Mouse (Mus musculus) limb, embryonic 12.5 days (tissue): ENCODE results near the gene Nr1h3. TPM values are rescaled to one million over a fixed set of nuclear protein-coding genes. Genes with fewer than 3 reads are reported as not detected.

Experiments used
- ATAC-seq: fragments of 200-750 bp; cut with Nextera tagmentation; 2 replicates; pipeline ENCODE4 v1.8.0; 2017; ENCODE audit warnings: low read depth, moderate TSS enrichment; ENCODE audit not compliant: insufficient number of reproducible peaks, insufficient read depth, low FRiP score, low TSS enrichment
- H3K27ac ChIP-seq: fragments of 300-500 bp; sonication (generic); 2 replicates; pipeline ENCODE4 v1.5.1; 2016; ENCODE audit warnings: mild to moderate bottlenecking, moderate library complexity
- H3K27me3 ChIP-seq: fragments of 300-500 bp; sonication (generic); 2 replicates; pipeline ENCODE4 v1.6.1; 2016; ENCODE audit warnings: mild to moderate bottlenecking, moderate library complexity
- H3K36me3 ChIP-seq: fragments of 300-500 bp; sonication (generic); 2 replicates; pipeline ENCODE4 v1.6.1; 2016; ENCODE audit warnings: mild to moderate bottlenecking, moderate library complexity
- H3K4me1 ChIP-seq: fragments of 300-500 bp; sonication (generic); replicated peaks from 2 replicates; pipeline ENCODE4 v1.6.1; 2016
- H3K4me2 ChIP-seq: fragments of 300-500 bp; sonication (generic); 2 replicates; pipeline ENCODE4 v1.6.1; 2016; ENCODE audit warnings: mild to moderate bottlenecking, moderate library complexity
- H3K4me3 ChIP-seq: fragments of 300-500 bp; sonication (generic); replicated peaks from 2 replicates; pipeline ENCODE4 v1.5.1; 2016; ENCODE audit warnings: mild to moderate bottlenecking
- H3K9ac ChIP-seq: fragments of 300-500 bp; sonication (generic); replicated peaks from 2 replicates; pipeline ENCODE4 v1.6.1; 2016; ENCODE audit warnings: mild to moderate bottlenecking, moderate library complexity
- H3K9me3 ChIP-seq: fragments of 300-500 bp; sonication (generic); 2 replicates; pipeline ENCODE4 v1.6.1; 2016; ENCODE audit warnings: mild to moderate bottlenecking, moderate library complexity
- WGBS: fragments of 180-500 bp; shearing (Covaris S2); methylation state at CpG from one replicate; pipeline ENCODE4 v1.1.7; 2016; 5-methylcytosine and 5-hydroxymethylcytosine counted together
- polyA plus RNA-seq: library from polyadenylated mRNA; unstranded; fragments of >200 nt; fragmentation: Nextera tagmentation; extraction: Ambion mirVana; gene quantifications from 2 replicates; pipeline ENCODE4 v1.2.1, GENCODE M21; 2016

Gene Nr1h3
- polyA plus RNA-seq, 1 experiment from 2014 or later = 1.9 TPM

- WGBS = 66% methylated on average over 15 of the region's 15 CpGs
- peak within 1 kb of the TSS; percentile 85 for H3K4me3 ChIP-seq
- peaks cover 9% of the 10 kb centered on the region; the same call in 1 of the 2 replicates for H3K27me3 ChIP-seq
- no peaks in the 10 kb centered on the region for H3K36me3 ChIP-seq
- no peak for ATAC-seq
- peak within 1 kb of the TSS; percentile 74 for H3K9ac ChIP-seq
- H3K4me1 ChIP-seq = peaks cover 14% of the 10 kb centered on the region
- no peaks in the 10 kb centered on the region for H3K9me3 ChIP-seq
- peak within 1 kb of the TSS; percentile 83 for H3K4me2 ChIP-seq
- peak within 1 kb of the TSS; percentile 83 for H3K27ac ChIP-seq
Measured at GRCm38 (mm10) chr2:91183711-91184405, 18.8 kb downstream of the Nr1h3 start, which contains the start of gene Madd. Madd (minus strand) TSS chr2:91183837.

GRCm38 (mm10) chr2:91183148-91183513 is 19.5 kb downstream of the Nr1h3 start:
- H3K4me3 ChIP-seq = peak overlapping the region; percentile 85
- H3K9ac ChIP-seq = peak overlapping the region; percentile 74; the same call in 1 of the 2 replicates
- peak; percentile 97 for ATAC-seq
- H3K27me3 ChIP-seq = peaks cover 9% of the 10 kb centered on the region; the same call in 1 of the 2 replicates
- peaks cover 14% of the 10 kb centered on the region for H3K4me1 ChIP-seq
- under 1% methylated on average over 9 of the region's 9 CpGs for WGBS
- peak overlapping the region; percentile 83 for H3K4me2 ChIP-seq
- no peaks in the 10 kb centered on the region for H3K9me3 ChIP-seq
- peak overlapping the region; percentile 83 for H3K27ac ChIP-seq
- peaks cover 3% of the 10 kb centered on the region for H3K36me3 ChIP-seq

- H3K4me1 ChIP-seq = peaks cover 14% of the 10 kb centered on the region
- peak; percentile 97 for ATAC-seq
- peak overlapping the region; percentile 83 for H3K27ac ChIP-seq
- H3K36me3 ChIP-seq = peaks cover 8% of the 10 kb centered on the region
- peak overlapping the region; percentile 83 for H3K4me2 ChIP-seq
- peak overlapping the region; percentile 85 for H3K4me3 ChIP-seq
- H3K9ac ChIP-seq = peak overlapping the region; percentile 74
- H3K27me3 ChIP-seq = peaks cover 9% of the 10 kb centered on the region; the same call in 1 of the 2 replicates
- no peaks in the 10 kb centered on the region for H3K9me3 ChIP-seq
- WGBS = under 1% methylated on average over 79 of the region's 81 CpGs
Measured at GRCm38 (mm10) chr2:91182405-91183147, 20.1 kb downstream of the Nr1h3 start.

GRCm38 (mm10) chr2:91182016-91182404 is 20.6 kb downstream of the Nr1h3 start:
- H3K9ac ChIP-seq = peak overlapping the region; percentile 74; the same call in 1 of the 2 replicates
- ATAC-seq = no peak
- no peak overlapping the region for H3K27ac ChIP-seq

GRCm38 (mm10) chr2:91180706-91181105 is 21.9 kb downstream of the Nr1h3 start:
- peaks cover 18% of the 10 kb centered on the region for H3K36me3 ChIP-seq
- H3K4me2 ChIP-seq = no peak overlapping the region
- no peak overlapping the region for H3K9ac ChIP-seq
- no peak overlapping the region for H3K4me3 ChIP-seq
- no peaks in the 10 kb centered on the region for H3K9me3 ChIP-seq
- ATAC-seq = no peak
- no peak overlapping the region for H3K27ac ChIP-seq
- H3K4me1 ChIP-seq = peaks cover 14% of the 10 kb centered on the region
- H3K27me3 ChIP-seq = peaks cover 9% of the 10 kb centered on the region; the same call in 1 of the 2 replicates
- 79% methylated on average over 5 of the region's 5 CpGs for WGBS

More at GRCm38 (mm10) chr2:91182016-91182404, 20.6 kb downstream of the Nr1h3 start:
- peak overlapping the region; percentile 83 for H3K4me2 ChIP-seq
- H3K36me3 ChIP-seq = peaks cover 8% of the 10 kb centered on the region
- 15% methylated on average over 8 of the region's 8 CpGs for WGBS
- H3K4me1 ChIP-seq = peaks cover 14% of the 10 kb centered on the region
- H3K4me3 ChIP-seq = peak overlapping the region; percentile 85
- H3K9me3 ChIP-seq = no peaks in the 10 kb centered on the region
- peaks cover 9% of the 10 kb centered on the region; the same call in 1 of the 2 replicates for H3K27me3 ChIP-seq

GRCm38 (mm10) chr2:91179825-91180224 is 22.8 kb downstream of the Nr1h3 start:
- Histone ChIP-seq H3K9ac (no peak overlapping the region), H3K27me3 (peaks cover 9% of the 10 kb centered on the region; the same call in 1 of the 2 replicates), H3K36me3 (peaks cover 24% of the 10 kb centered on the region), H3K4me1 (peaks cover 14% of the 10 kb centered on the region), H3K27ac (no peak overlapping the region), H3K4me3 (no peak overlapping the region), H3K4me2 (no peak overlapping the region), H3K9me3 (no peaks in the 10 kb centered on the region)
- no peak for ATAC-seq
- 46% methylated on average over 4 of the region's 4 CpGs for WGBS

- peaks cover under 1% of the 10 kb centered on the region; the same call in 1 of the 2 replicates for H3K27me3 ChIP-seq
- H3K4me1 ChIP-seq = no peaks in the 10 kb centered on the region
- H3K4me2 ChIP-seq = no peak overlapping the region
- H3K27ac ChIP-seq = no peak overlapping the region
- no peak for ATAC-seq
- 66% methylated on average over 6 of the region's 6 CpGs for WGBS
- no peak overlapping the region for H3K9ac ChIP-seq
- peaks cover 47% of the 10 kb centered on the region for H3K36me3 ChIP-seq
- H3K9me3 ChIP-seq = no peaks in the 10 kb centered on the region
- H3K4me3 ChIP-seq = no peak overlapping the region
Measured at GRCm38 (mm10) chr2:91176234-91176633, 26.4 kb downstream of the Nr1h3 start.

GRCm38 (mm10) chr2:91175490-91175889 is 27.1 kb downstream of the Nr1h3 start:
- Histone ChIP-seq H3K27ac (no peak overlapping the region), H3K9me3 (no peaks in the 10 kb centered on the region), H3K27me3 (no peaks in the 10 kb centered on the region), H3K4me2 (no peak overlapping the region), H3K9ac (no peak overlapping the region), H3K4me1 (no peaks in the 10 kb centered on the region), H3K36me3 (peaks cover 48% of the 10 kb centered on the region), H3K4me3 (no peak overlapping the region)
- ATAC-seq = no peak
- WGBS = 92% methylated on average over 4 of the region's 4 CpGs

- WGBS = 84% methylated on average over 25 of the region's 25 CpGs
- Histone ChIP-seq H3K4me2 (no peak overlapping the region), H3K36me3 (peaks cover 70% of the 10 kb centered on the region), H3K27me3 (no peaks in the 10 kb centered on the region), H3K9ac (no peak overlapping the region), H3K4me3 (no peak overlapping the region), H3K27ac (no peak overlapping the region), H3K4me1 (no peaks in the 10 kb centered on the region), H3K9me3 (no peaks in the 10 kb centered on the region)
- no peak for ATAC-seq
Measured at GRCm38 (mm10) chr2:91169587-91170322, 32.9 kb downstream of the Nr1h3 start.

- Histone ChIP-seq H3K9ac (no peak overlapping the region), H3K4me1 (no peaks in the 10 kb centered on the region), H3K4me2 (no peak overlapping the region), H3K4me3 (no peak overlapping the region), H3K36me3 (peaks cover 69% of the 10 kb centered on the region), H3K9me3 (no peaks in the 10 kb centered on the region), H3K27ac (no peak overlapping the region), H3K27me3 (no peaks in the 10 kb centered on the region)
- WGBS = 71% methylated on average over 4 of the region's 4 CpGs
- ATAC-seq = no peak
Measured at GRCm38 (mm10) chr2:91167629-91168028, 35.0 kb downstream of the Nr1h3 start.

- no peak overlapping the region for H3K9ac ChIP-seq
- WGBS = 86% methylated on average over 6 of the region's 6 CpGs
- H3K27ac ChIP-seq = no peak overlapping the region
- ATAC-seq = no peak
- H3K4me1 ChIP-seq = no peaks in the 10 kb centered on the region
- H3K9me3 ChIP-seq = no peaks in the 10 kb centered on the region
- no peak overlapping the region for H3K4me2 ChIP-seq
- H3K36me3 ChIP-seq = peaks cover 80% of the 10 kb centered on the region
- no peaks in the 10 kb centered on the region for H3K27me3 ChIP-seq
- no peak overlapping the region for H3K4me3 ChIP-seq
Measured at GRCm38 (mm10) chr2:91164991-91165390, 37.6 kb downstream of the Nr1h3 start.
